Mouse (Mus musculus): ENCODE measurements at regions not wholly inside any gene's neighbourhood (a gene's known extent, or its start where the extent isn't known, plus 50 kb on each side); places are given as distances from the start of the nearest gene placed in this dataset.

DNA sequence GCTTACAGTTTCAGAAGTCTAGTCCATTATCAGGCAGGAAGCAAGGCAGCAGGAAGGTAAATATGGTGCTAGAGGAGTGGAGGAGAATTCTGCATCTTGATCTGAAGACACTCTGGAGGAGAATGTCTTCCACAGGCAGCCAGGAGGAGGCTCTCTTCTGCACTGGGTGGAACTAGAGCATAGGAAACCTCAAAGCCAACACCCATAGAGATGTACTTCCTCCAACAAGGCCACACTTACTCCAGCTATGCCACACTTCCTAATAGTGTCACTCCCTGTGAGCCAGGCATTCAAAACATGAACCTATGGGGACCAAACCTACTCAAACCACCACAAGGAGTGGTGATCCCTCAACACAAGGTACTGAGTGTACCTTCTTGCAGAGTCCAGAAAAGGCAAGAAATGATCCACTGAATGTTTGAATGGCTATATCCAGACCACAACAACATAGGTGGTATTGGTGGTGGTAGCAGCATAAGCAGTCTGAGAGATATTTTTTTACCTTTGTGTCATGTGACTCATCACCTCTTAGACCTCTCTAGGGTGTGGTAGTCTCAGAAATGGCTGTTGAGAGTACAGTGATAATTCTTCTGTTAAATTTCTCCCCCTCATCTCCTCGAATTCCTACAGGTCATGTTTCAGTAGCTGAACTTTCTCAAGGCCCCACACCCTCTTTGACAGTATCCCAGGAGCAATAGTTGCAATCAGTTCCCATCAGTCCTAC is 152.3 kb upstream of the Mbnl1 start:
- Histone ChIP-seq H3K9ac (ENCODE audit: insufficient read depth, low read depth) (no peak overlapping the region), H3K4me3 (replicated peaks in 1 of 3; ENCODE audit: low read depth in 2 of 3, low read length in 2 of 3, poor library complexity in 1 of 3) (no peak overlapping the region), H3K4me1 (ENCODE audit: control insufficient read depth in 1 of 2, insufficient read depth in 2 of 2) (peaks cover 3 to 10% of the 10 kb centered on the region in 2 experiments; a peak in 3 of 4 replicates), H3K27me3 (replicated peaks) (no peaks in the 10 kb centered on the region), H3K27ac (ENCODE audit: insufficient read depth, low read depth) (no peak overlapping the region), H3K79me2 (replicated peaks; ENCODE audit: control insufficient read depth, extremely low read depth, insufficient read depth, poor library complexity, severe bottlenecking) (no peaks in the 10 kb centered on the region), H3K9me3 (replicated peaks; ENCODE audit: low read length) (no peaks in the 10 kb centered on the region), H3K4me2 (ENCODE audit: insufficient read depth, low read depth, poor library complexity, severe bottlenecking) (no peak overlapping the region), H3K36me3 (replicated peaks in 1 of 2; ENCODE audit: control insufficient read depth in 1 of 2, insufficient read depth in 1 of 2, low read length in 1 of 2) (no peaks in the 10 kb centered on the region)
- TF ChIP-seq JUN (IDR thresholded peaks at IDR 0.05; ENCODE audit: insufficient read depth, low read depth, low read length) (no peak), RAD21 (IDR thresholded peaks at IDR 0.05; ENCODE audit: low read depth, low read length) (peak; percentile 72), USF2 (conservative IDR thresholded peaks at IDR 0.05; ENCODE audit: low read depth, low read length) (no peak), IRF4 (IDR thresholded peaks at IDR 0.05; ENCODE audit: low read depth, low read length) (0 out of 2 replicates have a peak, but pooled peaks have one; percentile 22), CTCF (conservative IDR thresholded peaks at IDR 0.05 in 1 of 2, IDR thresholded peaks at IDR 0.05 in 1 of 2; ENCODE audit: low read depth in 2 of 2, low read length in 2 of 2) (peak; percentile 6 to 77; a peak in 2 of 4 replicates), UBTF (IDR thresholded peaks at IDR 0.05; ENCODE audit: low read depth, low read length) (no peak), ZC3H11A (IDR thresholded peaks at IDR 0.05; ENCODE audit: low read depth, low read length) (0 out of 2 replicates have a peak, but pooled peaks have one; percentile 18), ZNF384 (IDR thresholded peaks at IDR 0.05; ENCODE audit: low read depth, low read length) (no peak), SMC3 (IDR thresholded peaks at IDR 0.05; ENCODE audit: low read depth, low read length) (peak; percentile 90), ELF1 (IDR thresholded peaks at IDR 0.05; ENCODE audit: low read depth, low read length) (peak; percentile 56), NELFE (IDR thresholded peaks at IDR 0.05; ENCODE audit: low read depth, low read length) (no peak)
- dilution Hi-C loops (cut with MboI; ENCODE audit: extremely low pct_ligation_motif_present, extremely low pct_unique_long_range_greater_than_20kb, low sequenced_read_pairs): no loop called here
- in situ Hi-C loops (cut with MboI; ENCODE audit: low pct_ligation_motif_present, low pct_unique_long_range_greater_than_20kb, low sequenced_read_pairs): no loop called here
- peak; percentile 43 for DNase-seq (ENCODE audit: extremely low read depth)

DNA sequence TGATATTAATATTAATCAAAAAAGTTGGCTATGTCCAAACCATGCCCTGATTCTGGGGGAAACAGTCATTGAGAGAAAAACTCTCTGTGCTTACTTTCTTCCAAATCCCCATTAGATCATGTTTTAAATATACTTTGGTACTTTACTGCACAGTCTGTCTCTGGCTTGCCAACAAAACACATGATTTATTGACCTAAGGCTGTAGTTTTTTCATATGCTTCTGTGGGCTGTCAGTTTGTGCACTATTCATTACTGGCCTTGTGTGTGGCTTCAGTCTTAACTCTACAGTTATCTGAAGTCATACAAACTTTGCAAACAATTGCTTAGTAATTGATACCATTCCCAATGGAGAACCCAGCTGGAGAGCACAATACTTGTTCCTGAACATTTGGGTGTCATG is 149.1 kb upstream of the Mbnl1 start:
- H3K4me2 ChIP-seq (ENCODE audit: insufficient read depth, low read depth, poor library complexity, severe bottlenecking): no peak overlapping the region
- dilution Hi-C loops (cut with MboI; ENCODE audit: extremely low pct_ligation_motif_present, extremely low pct_unique_long_range_greater_than_20kb, low sequenced_read_pairs) (no loop called here), in situ Hi-C loops (cut with MboI; ENCODE audit: low pct_ligation_motif_present, low pct_unique_long_range_greater_than_20kb, low sequenced_read_pairs) (no loop called here)
- no peaks in the 10 kb centered on the region for H3K79me2 ChIP-seq (replicated peaks; ENCODE audit: control insufficient read depth, extremely low read depth, insufficient read depth, poor library complexity, severe bottlenecking)
- TF ChIP-seq ETS1 (conservative IDR thresholded peaks at IDR 0.05; ENCODE audit: low read depth, low read length): no peak
- TF ChIP-seq USF1 (IDR thresholded peaks at IDR 0.05; ENCODE audit: low read depth, low read length): no peak
- no peak for TF ChIP-seq HCFC1 (IDR thresholded peaks at IDR 0.05; ENCODE audit: low read depth, low read length)
- no peak for TF ChIP-seq MAZ (IDR thresholded peaks at IDR 0.05; ENCODE audit: low read depth, low read length)
- no peak for TF ChIP-seq ZMIZ1 (IDR thresholded peaks at IDR 0.05; ENCODE audit: low read depth, low read length)
- no peak for TF ChIP-seq NELFE (IDR thresholded peaks at IDR 0.05; ENCODE audit: low read depth, low read length)
- TF ChIP-seq JUN (IDR thresholded peaks at IDR 0.05; ENCODE audit: insufficient read depth, low read depth, low read length): no peak
- TF ChIP-seq RAD21 (IDR thresholded peaks at IDR 0.05; ENCODE audit: low read depth, low read length): no peak
- no peak for TF ChIP-seq POLR2AphosphoS2 (IDR thresholded peaks at IDR 0.05; ENCODE audit: low read depth, low read length)
- TF ChIP-seq USF2 (conservative IDR thresholded peaks at IDR 0.05; ENCODE audit: low read depth, low read length): no peak
- H3K36me3 ChIP-seq (replicated peaks in 1 of 2; ENCODE audit: control insufficient read depth in 1 of 2, insufficient read depth in 1 of 2, low read length in 1 of 2): no peaks in the 10 kb centered on the region
- no peak overlapping the region for H3K27ac ChIP-seq (ENCODE audit: insufficient read depth, low read depth)
- H3K27me3 ChIP-seq (replicated peaks): no peaks in the 10 kb centered on the region
- H3K9ac ChIP-seq (ENCODE audit: insufficient read depth, low read depth): no peak overlapping the region
- DNase-seq (ENCODE audit: extremely low read depth): no peak
- H3K4me1 ChIP-seq (ENCODE audit: control insufficient read depth in 1 of 2, insufficient read depth in 2 of 2): peaks cover 3 to 10% of the 10 kb centered on the region in 2 experiments; a peak in 3 of 4 replicates
- H3K4me3 ChIP-seq (replicated peaks in 1 of 3; ENCODE audit: low read depth in 2 of 3, low read length in 2 of 3, poor library complexity in 1 of 3): no peak overlapping the region
- H3K9me3 ChIP-seq (replicated peaks; ENCODE audit: low read length): no peaks in the 10 kb centered on the region
